Mouse (Mus musculus) limb, embryonic 14.5 days (tissue): ENCODE measurements at regions not wholly inside any gene's neighbourhood (a gene's known extent, or its start where the extent isn't known, plus 50 kb on each side); places are given as distances from the start of the nearest gene placed in this dataset.

ENCODE experiments used
- ATAC-seq: fragments of 200-750 bp; cut with Nextera tagmentation; 2 replicates; pipeline ENCODE4 v1.8.0; 2017; ENCODE audit warnings: low read depth, moderate number of reproducible peaks, moderate TSS enrichment; ENCODE audit not compliant: low FRiP score
- DNase-seq: peaks from one replicate; pipeline ENCODE4 v3.0.0-alpha.2; 2015; ENCODE audit warnings: low spot score
- H3K27ac ChIP-seq: fragments of 300-500 bp; sonication (generic); replicated peaks from 2 replicates; pipeline ENCODE4 v1.5.1; 2014; ENCODE audit warnings: low read depth, mild to moderate bottlenecking, low read length, moderate library complexity, mixed read lengths
- H3K27me3 ChIP-seq: fragments of 300-500 bp; sonication (generic); 2 replicates; pipeline ENCODE4 v1.6.1; 2014; ENCODE audit warnings: low read length, mixed read lengths; ENCODE audit not compliant: control insufficient read depth, insufficient read depth
- H3K36me3 ChIP-seq: fragments of 300-500 bp; sonication (generic); 2 replicates; pipeline ENCODE4 v1.6.1; 2014; ENCODE audit warnings: mild to moderate bottlenecking, low read length, moderate library complexity, mixed read lengths; ENCODE audit not compliant: control insufficient read depth, insufficient read depth
- H3K4me1 ChIP-seq: fragments of 300-500 bp; sonication (generic); 2 replicates; pipeline ENCODE4 v1.6.1; 2014; ENCODE audit warnings: antibody characterized with exemption, low read length, mixed read lengths; ENCODE audit not compliant: control insufficient read depth, insufficient read depth
- H3K4me2 ChIP-seq: fragments of 300-500 bp; sonication (generic); replicated peaks from 2 replicates; pipeline ENCODE4 v1.6.1; 2014; ENCODE audit warnings: low read depth, mild to moderate bottlenecking, low read length, moderate library complexity; ENCODE audit not compliant: severe bottlenecking
- H3K4me3 ChIP-seq: fragments of 300-500 bp; sonication (generic); replicated peaks from 2 replicates; pipeline ENCODE4 v1.5.1; 2014; ENCODE audit warnings: low read length
- H3K9ac ChIP-seq: fragments of 300-500 bp; sonication (generic); 2 replicates; pipeline ENCODE4 v1.6.1; 2014; ENCODE audit warnings: mild to moderate bottlenecking, low read depth, low read length, moderate library complexity; ENCODE audit not compliant: severe bottlenecking
- H3K9me3 ChIP-seq: fragments of 300-500 bp; sonication (generic); 2 replicates; pipeline ENCODE4 v1.6.1; 2016; ENCODE audit warnings: low read length; ENCODE audit not compliant: control insufficient read depth
- POLR2A ChIP-seq: fragments of 200-500 bp; IDR thresholded peaks from 2 replicates; pipeline ENCODE4 v1.8.0; 2012; ENCODE audit warnings: inconsistent platforms, mild to moderate bottlenecking, moderate library complexity, borderline replicate concordance; ENCODE audit not compliant: insufficient read depth, insufficient read length; ENCODE audit errors: extremely low read depth
- WGBS: fragments of 180-500 bp; shearing (Covaris S2); extraction: QIAGEN DNeasy Blood & Tissue Kit; methylation state at CpG from one replicate; pipeline ENCODE4 v1.1.7; 2014; 5-methylcytosine and 5-hydroxymethylcytosine counted together

- H3K9me3 ChIP-seq = no peaks in the 10 kb centered on the region
- H3K27me3 ChIP-seq = no peaks in the 10 kb centered on the region
- H3K36me3 ChIP-seq = no peaks in the 10 kb centered on the region
- no peak for TF ChIP-seq POLR2A
- ATAC-seq (no peak), DNase-seq (peak; percentile 87)
- no peaks in the 10 kb centered on the region for H3K4me1 ChIP-seq
- no peak overlapping the region for H3K4me3 ChIP-seq
- WGBS = 25% methylated on average over 4 of the region's 4 CpGs
- no peak overlapping the region for H3K9ac ChIP-seq
- no peak overlapping the region for H3K27ac ChIP-seq
- H3K4me2 ChIP-seq = no peak overlapping the region
Measured at GRCm38 (mm10) chr16:5765143-5765542, 120.0 kb upstream of the Rbfox1 start.

GRCm38 (mm10) chr16:5760821-5761220 lies 124.3 kb upstream of the Rbfox1 start:
- no peaks in the 10 kb centered on the region for H3K4me1 ChIP-seq
- no peak overlapping the region for H3K9ac ChIP-seq
- H3K27me3 ChIP-seq = no peaks in the 10 kb centered on the region
- no peak for ATAC-seq
- no peaks in the 10 kb centered on the region for H3K36me3 ChIP-seq
- DNase-seq = no peak
- WGBS = 87% methylated on average over 4 of the region's 4 CpGs
- no peak overlapping the region for H3K27ac ChIP-seq
- no peak for TF ChIP-seq POLR2A
- no peak overlapping the region for H3K4me2 ChIP-seq
- H3K4me3 ChIP-seq = no peak overlapping the region
- no peaks in the 10 kb centered on the region for H3K9me3 ChIP-seq

DNA sequence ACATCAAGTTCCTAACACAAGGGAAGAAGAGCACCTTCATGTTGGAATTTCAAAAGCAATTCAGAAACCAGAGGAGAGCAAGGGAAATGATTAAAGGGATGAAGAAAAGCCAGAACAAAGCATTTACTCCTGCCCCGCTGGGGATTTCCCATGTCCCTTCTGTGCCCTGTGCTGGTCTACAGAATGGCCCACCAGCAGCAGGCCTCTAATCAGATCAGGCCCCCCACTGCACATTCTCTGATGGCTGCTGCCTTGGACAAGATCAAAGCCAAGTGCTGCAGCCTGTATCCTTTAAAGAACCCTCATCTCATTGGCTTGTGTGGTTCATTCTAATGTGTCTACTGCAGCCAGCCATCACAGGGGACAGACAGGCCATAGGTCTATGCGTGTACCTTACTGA lies 126.1 kb upstream of the Rbfox1 start:
- H3K36me3 ChIP-seq = no peaks in the 10 kb centered on the region
- DNase-seq (no peak), ATAC-seq (no peak)
- H3K4me3 ChIP-seq = no peak overlapping the region
- no peaks in the 10 kb centered on the region for H3K4me1 ChIP-seq
- H3K9me3 ChIP-seq = no peaks in the 10 kb centered on the region
- H3K9ac ChIP-seq = no peak overlapping the region
- H3K4me2 ChIP-seq = no peak overlapping the region
- TF ChIP-seq POLR2A = no peak
- no peaks in the 10 kb centered on the region for H3K27me3 ChIP-seq
- no peak overlapping the region for H3K27ac ChIP-seq
- 87% methylated on average over 2 of the region's 2 CpGs for WGBS

GRCm38 (mm10) chr16:5742716-5743507 lies 142.2 kb upstream of the Rbfox1 start:
- no peaks in the 10 kb centered on the region for H3K27me3 ChIP-seq
- no peak overlapping the region for H3K9ac ChIP-seq
- H3K36me3 ChIP-seq = no peaks in the 10 kb centered on the region
- H3K9me3 ChIP-seq = no peaks in the 10 kb centered on the region
- TF ChIP-seq POLR2A = no peak
- ATAC-seq = no peak
- H3K4me2 ChIP-seq = no peak overlapping the region
- no peaks in the 10 kb centered on the region for H3K4me1 ChIP-seq
- H3K27ac ChIP-seq = no peak overlapping the region
- WGBS = 52% methylated on average over 4 of the region's 4 CpGs
- DNase-seq = no peak
- no peak overlapping the region for H3K4me3 ChIP-seq

GRCm38 (mm10) chr16:5740776-5741175 lies 144.4 kb upstream of the Rbfox1 start:
- no peak for TF ChIP-seq POLR2A
- no peak for ATAC-seq
- H3K4me3 ChIP-seq = no peak overlapping the region

More at GRCm38 (mm10) chr16:5740776-5741175, 144.4 kb upstream of the Rbfox1 start:
- Histone ChIP-seq H3K9me3 (no peaks in the 10 kb centered on the region), H3K27me3 (no peaks in the 10 kb centered on the region), H3K4me2 (no peak overlapping the region), H3K27ac (no peak overlapping the region), H3K36me3 (no peaks in the 10 kb centered on the region), H3K9ac (no peak overlapping the region), H3K4me1 (no peaks in the 10 kb centered on the region)
- no peak for DNase-seq
- WGBS = 55% methylated on average over 7 of the region's 7 CpGs
